Mouse (Mus musculus): ENCODE measurements around the gene Olfr1415. TPM values are rescaled to one million over a fixed set of nuclear protein-coding genes. Genes with fewer than 3 reads are reported as not detected.
"Not testable (repeated sequence)": the region's sequence is repeated elsewhere in the genome, so short reads cannot be mapped to it uniquely, and the experiment has no call there.

Olfr1415 gene
- not detected for total RNA-seq (2021)
- long read RNA-seq, experiment 1 = 0 reads
- long read RNA-seq, experiment 2 = 0 reads

GRCm38 (mm10) chr1:92496001-92496400 is at the start of gene Olfr1415:
TSS of gene Olfr1415 (minus strand) at chr1:92496101.
- DNase-seq (ENCODE audit: low spot score in 2 of 2) = no peak
- intact Hi-C loops (cut with DNase I) = no loop called here

GRCm38 (mm10) chr1:92539071-92539470 is 43.2 kb upstream of the Olfr1415 start:
- DNase-seq (ENCODE audit: low spot score in 2 of 2) = peak in 1 of 2 experiments; percentile 13
- intact Hi-C loops (cut with DNase I) = no loop called here

- no peak for DNase-seq (ENCODE audit: low spot score in 2 of 2)
- intact Hi-C loops (cut with DNase I) = no loop called here
Measured at GRCm38 (mm10) chr1:92536972-92537371, 41.1 kb upstream of the Olfr1415 start.

- no peak for DNase-seq (ENCODE audit: low spot score in 2 of 2)
- intact Hi-C loops (cut with DNase I) = loop anchor here (5.0 kb wide), 1 partner anchor 309 kb away; the partner anchor contains the start of gene Gpc1
Measured at GRCm38 (mm10) chr1:92523764-92524163, 27.9 kb upstream of the Olfr1415 start.

- intact Hi-C loops (cut with DNase I) = loop anchor here (1.0 to 5.0 kb wide), 2 partner anchors 90 to 311 kb away; partner anchors contain the start of gene Gpc1
- peak; percentile 61 to 67 for DNase-seq (ENCODE audit: low spot score in 2 of 2)
Measured at GRCm38 (mm10) chr1:92521376-92521775, 25.5 kb upstream of the Olfr1415 start.

GRCm38 (mm10) chr1:92519046-92519445 is 23.1 kb upstream of the Olfr1415 start:
- intact Hi-C loops (cut with DNase I) = loop anchor here (5.0 kb wide), 1 partner anchor 378 kb away; no protein-coding TSS in a partner anchor
- peak; percentile 59 to 61 for DNase-seq (ENCODE audit: low spot score in 2 of 2)

GRCm38 (mm10) chr1:92518561-92518960 is 22.7 kb upstream of the Olfr1415 start, which contains the start of gene Olfr1414:
TSS of gene Olfr1414 (minus strand) at chr1:92518661.
- intact Hi-C loops (cut with DNase I) = loop anchor here (5.0 kb wide), 1 partner anchor 379 kb away; no protein-coding TSS in a partner anchor
- no peak for DNase-seq (ENCODE audit: low spot score in 2 of 2)

- DNase-seq (ENCODE audit: low spot score in 2 of 2) = no peak
- intact Hi-C loops (cut with DNase I) = loop anchor here (5.0 kb wide), 1 partner anchor 382 kb away; no protein-coding TSS in a partner anchor
Measured at GRCm38 (mm10) chr1:92515390-92515789, 19.5 kb upstream of the Olfr1415 start.

GRCm38 (mm10) chr1:92511646-92512045 is 15.7 kb upstream of the Olfr1415 start:
- intact Hi-C loops (cut with DNase I); DNase-seq (ENCODE audit: low spot score in 2 of 2): not testable (repeated sequence)

GRCm38 (mm10) chr1:92485013-92485412 is 10.9 kb downstream of the Olfr1415 start, which contains the start of gene Olfr1416:
TSS of gene Olfr1416 (minus strand) at chr1:92485113.
- intact Hi-C loops (cut with DNase I) = no loop called here
- no peak for DNase-seq (ENCODE audit: low spot score in 2 of 2)

- intact Hi-C loops (cut with DNase I) = no loop called here
- DNase-seq (ENCODE audit: low spot score in 2 of 2) = peak in 1 of 2 experiments; percentile 8
Measured at GRCm38 (mm10) chr1:92474066-92474578, 21.8 kb downstream of the Olfr1415 start.

GRCm38 (mm10) chr1:92473165-92474041 is 22.5 kb downstream of the Olfr1415 start, which contains the start of gene Ndufa10:
TSS of gene Ndufa10 (minus strand) at chr1:92473860.
- intact Hi-C loops (cut with DNase I) = no loop called here

GRCm38 (mm10) chr1:92468891-92469290 is 27.0 kb downstream of the Olfr1415 start:
- intact Hi-C loops (cut with DNase I) = loop anchor here (10.0 kb wide), 1 partner anchor 934 kb away; no protein-coding TSS in a partner anchor
- DNase-seq (ENCODE audit: low spot score in 2 of 2) = no peak

More at GRCm38 (mm10) chr1:92473165-92474041, 22.5 kb downstream of the Olfr1415 start, which contains the start of gene Ndufa10:
- peak; percentile 92 to 94 for DNase-seq (ENCODE audit: low spot score in 2 of 2)

GRCm38 (mm10) chr1:92458416-92458815 is 37.5 kb downstream of the Olfr1415 start:
- no peak for DNase-seq (ENCODE audit: low spot score in 2 of 2)
- intact Hi-C loops (cut with DNase I) = no loop called here

GRCm38 (mm10) chr1:92457758-92458157 is 38.1 kb downstream of the Olfr1415 start:
- DNase-seq (ENCODE audit: low spot score in 2 of 2) = no peak
- intact Hi-C loops (cut with DNase I) = no loop called here

GRCm38 (mm10) chr1:92453751-92454445 is 42.0 kb downstream of the Olfr1415 start:
- intact Hi-C loops (cut with DNase I) = loop anchor here (5.0 kb wide), 2 partner anchors 277 to 497 kb away; no protein-coding TSS in a partner anchor
- peak; percentile 34 to 43 for DNase-seq (ENCODE audit: low spot score in 2 of 2)

- DNase-seq (ENCODE audit: low spot score in 2 of 2) = no peak
- intact Hi-C loops (cut with DNase I) = no loop called here
Measured at GRCm38 (mm10) chr1:92448293-92448692, 47.6 kb downstream of the Olfr1415 start.

GRCm38 (mm10) chr1:92441453-92442063 is 54.3 kb downstream of the Olfr1415 start:
- DNase-seq (ENCODE audit: low spot score in 2 of 2) = no peak
- intact Hi-C loops (cut with DNase I) = no loop called here
